Mouse (Mus musculus) kidney, postnatal 0 days (tissue): ENCODE results near the gene Stat5b. TPM values are rescaled to one million over a fixed set of nuclear protein-coding genes. Genes with fewer than 3 reads are reported as not detected.

Experiments
- ATAC-seq: fragments of 200-750 bp; cut with Nextera tagmentation; replicated peaks from 2 replicates; pipeline ENCODE4 v1.8.0; 2017; ENCODE audit warnings: low read depth, moderate number of reproducible peaks, moderate TSS enrichment, moderate library complexity; ENCODE audit not compliant: low FRiP score
- DNase-seq: peaks from one replicate; pipeline ENCODE4 v3.0.0-alpha.2; 2016; ENCODE audit warnings: low spot score
- H3K27ac ChIP-seq: fragments of 300-500 bp; sonication (generic); 2 replicates; pipeline ENCODE4 v1.5.1; 2014; ENCODE audit warnings: mild to moderate bottlenecking
- H3K27me3 ChIP-seq: fragments of 300-500 bp; sonication (generic); 2 replicates; pipeline ENCODE4 v1.6.1; 2014; ENCODE audit warnings: low read length, mixed read lengths; ENCODE audit not compliant: insufficient read depth
- H3K36me3 ChIP-seq: fragments of 300-500 bp; sonication (generic); 2 replicates; pipeline ENCODE4 v1.6.1; 2014; ENCODE audit warnings: low read length, mixed read lengths; ENCODE audit not compliant: insufficient read depth
- H3K4me1 ChIP-seq: fragments of 300-500 bp; sonication (generic); replicated peaks from 2 replicates; pipeline ENCODE4 v1.6.1; 2014; ENCODE audit warnings: antibody characterized with exemption, low read length, mixed read lengths; ENCODE audit not compliant: insufficient read depth
- H3K4me2 ChIP-seq: fragments of 300-500 bp; sonication (generic); 2 replicates; pipeline ENCODE4 v1.6.1; 2014; ENCODE audit warnings: mild to moderate bottlenecking, low read length, moderate library complexity, mixed read lengths
- H3K4me3 ChIP-seq: fragments of 300-500 bp; sonication (generic); replicated peaks from 2 replicates; pipeline ENCODE4 v1.5.1; 2014; ENCODE audit warnings: low read depth, low read length
- H3K9ac ChIP-seq: fragments of 300-500 bp; sonication (generic); 2 replicates; pipeline ENCODE4 v1.6.1; 2014; ENCODE audit warnings: low read depth, low read length
- H3K9me3 ChIP-seq: fragments of 300-500 bp; sonication (generic); replicated peaks from 2 replicates; pipeline ENCODE4 v1.6.1; 2016; ENCODE audit warnings: low read length, inconsistent platforms, mixed read lengths
- CTCF ChIP-seq: IDR thresholded peaks from 2 replicates; pipeline ENCODE4 v1.5.1; 2016; ENCODE audit warnings: antibody characterized with exemption, low read depth, mild to moderate bottlenecking, moderate library complexity
- WGBS: fragments of 180-500 bp; shearing (Covaris S2); extraction: QIAGEN DNeasy Blood & Tissue Kit; methylation state at CpG from one replicate; pipeline ENCODE4 v1.1.7; 2014; 5-methylcytosine and 5-hydroxymethylcytosine counted together
- polyA plus RNA-seq: library from polyadenylated mRNA; unstranded; fragments of >200 nt; fragmentation: Nextera tagmentation; extraction: Ambion mirVana; gene quantifications from 2 replicates; pipeline ENCODE4 v1.2.1, GENCODE M21; 2015

The Stat5b gene
- polyA plus RNA-seq, 1 experiment from 2014 or later, result 14.4 TPM

GRCm38 (mm10) chr11:100741348-100741747 lies 109.2 kb downstream of the Stat5b start:
- peaks cover 10% of the 10 kb centered on the region for H3K4me1 ChIP-seq
- H3K27ac ChIP-seq, result no peak overlapping the region
- ATAC-seq (no peak), DNase-seq (no peak)
- no peaks in the 10 kb centered on the region for H3K36me3 ChIP-seq
- H3K4me2 ChIP-seq, result no peak overlapping the region
- no peak overlapping the region for H3K9ac ChIP-seq
- no peak for TF ChIP-seq CTCF
- no peak overlapping the region for H3K4me3 ChIP-seq
- H3K9me3 ChIP-seq, result no peaks in the 10 kb centered on the region
- H3K27me3 ChIP-seq, result no peaks in the 10 kb centered on the region
- WGBS, result 43% methylated on average over 6 of the region's 6 CpGs

- no peak for TF ChIP-seq CTCF
- peaks cover 18% of the 10 kb centered on the region for H3K4me1 ChIP-seq
- H3K27me3 ChIP-seq, result no peaks in the 10 kb centered on the region
- H3K4me3 ChIP-seq, result no peak overlapping the region
- no peak overlapping the region for H3K9ac ChIP-seq
- no peaks in the 10 kb centered on the region for H3K9me3 ChIP-seq
- 17% methylated on average over 5 of the region's 5 CpGs for WGBS
- peak overlapping the region; percentile 53 for H3K4me2 ChIP-seq
- DNase-seq (no peak), ATAC-seq (no peak)
- no peaks in the 10 kb centered on the region for H3K36me3 ChIP-seq
- H3K27ac ChIP-seq, result no peak overlapping the region
These were observed 111.8 kb downstream of the Stat5b start for GRCm38 (mm10) chr11:100738749-100739148.

DNA sequence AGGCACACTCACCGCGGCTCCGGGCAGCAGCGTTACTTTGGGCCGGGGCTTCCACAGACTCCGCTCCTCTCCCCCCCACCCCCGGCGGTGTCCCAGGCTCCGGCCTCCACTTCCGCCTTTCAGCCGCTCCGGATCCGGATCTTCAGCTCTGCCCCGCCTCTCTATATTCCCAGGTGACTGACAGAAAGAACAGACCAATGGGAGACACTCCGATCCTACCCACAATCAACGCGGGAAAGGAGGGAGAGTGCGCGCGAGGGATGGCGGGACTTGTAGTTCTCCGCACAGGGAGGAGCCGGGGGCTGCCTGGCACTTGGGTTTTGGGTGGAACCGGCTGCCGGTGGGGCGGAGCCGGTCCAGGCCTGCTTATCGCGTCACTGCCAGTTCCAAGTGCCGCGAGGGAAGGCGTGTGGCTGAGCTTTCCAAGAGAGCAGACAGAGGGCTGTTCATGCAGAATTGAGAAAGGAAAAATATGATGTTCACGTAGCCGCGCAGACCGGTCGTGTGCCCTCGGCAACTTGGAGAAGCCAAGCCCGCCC lies 112.4 kb downstream of the Stat5b start, which contains the start of gene Rab5c:
Gene Rab5c (minus strand): TSS at position 150 of the 539 bp plus-strand sequence.
- Histone ChIP-seq H3K9me3 (no peaks in the 10 kb centered on the region), H3K27me3 (no peaks in the 10 kb centered on the region), H3K4me1 (peaks cover 18% of the 10 kb centered on the region), H3K9ac (peak within 1 kb of the TSS; percentile 96), H3K36me3 (no peaks in the 10 kb centered on the region), H3K4me3 (peak within 1 kb of the TSS; percentile 95), H3K27ac (peak within 1 kb of the TSS; percentile 79), H3K4me2 (peak within 1 kb of the TSS; percentile 73)
- DNase-seq, result peak; percentile 100
- TF ChIP-seq CTCF, result peak; percentile 24; the same call in 1 of the 2 replicates
- WGBS, result under 1% methylated on average over 39 of the region's 39 CpGs
- peak; percentile 100 for ATAC-seq

GRCm38 (mm10) chr11:100737105-100737733 lies 113.3 kb downstream of the Stat5b start:
- Histone ChIP-seq H3K27ac (peak overlapping the region; percentile 79), H3K9me3 (no peaks in the 10 kb centered on the region), H3K36me3 (no peaks in the 10 kb centered on the region), H3K9ac (peak overlapping the region; percentile 96), H3K27me3 (no peaks in the 10 kb centered on the region), H3K4me2 (peak overlapping the region; percentile 73), H3K4me1 (peaks cover 18% of the 10 kb centered on the region), H3K4me3 (peak overlapping the region; percentile 95)
- ATAC-seq, result no peak
- no peak for TF ChIP-seq CTCF
- 0% methylated on average over 13 of the region's 13 CpGs for WGBS
- DNase-seq, result no peak

- no peak for TF ChIP-seq CTCF
- no peaks in the 10 kb centered on the region for H3K27me3 ChIP-seq
- H3K9me3 ChIP-seq, result no peaks in the 10 kb centered on the region
- H3K36me3 ChIP-seq, result no peaks in the 10 kb centered on the region
- H3K9ac ChIP-seq, result peak overlapping the region; percentile 96
- ATAC-seq, result no peak
- H3K4me1 ChIP-seq, result peaks cover 18% of the 10 kb centered on the region
- 77% methylated on average over 4 of the region's 4 CpGs for WGBS
- H3K4me3 ChIP-seq, result peak overlapping the region; percentile 95
- no peak for DNase-seq
- H3K27ac ChIP-seq, result peak overlapping the region; percentile 79; the same call in 1 of the 2 replicates
- H3K4me2 ChIP-seq, result peak overlapping the region; percentile 73
These were observed 113.8 kb downstream of the Stat5b start for GRCm38 (mm10) chr11:100736746-100737080.

GRCm38 (mm10) chr11:100735954-100736745 lies 114.4 kb downstream of the Stat5b start:
- DNase-seq (no peak), ATAC-seq (no peak)
- Histone ChIP-seq H3K4me2 (peak overlapping the region; percentile 73), H3K4me1 (peaks cover 18% of the 10 kb centered on the region), H3K9me3 (no peaks in the 10 kb centered on the region), H3K4me3 (no peak overlapping the region), H3K9ac (peak overlapping the region; percentile 96), H3K27me3 (no peaks in the 10 kb centered on the region), H3K36me3 (no peaks in the 10 kb centered on the region), H3K27ac (0 out of 2 replicates have a peak overlapping the region, but pooled peaks have one; percentile 0)
- WGBS, result 69% methylated on average over 14 of the region's 14 CpGs
- no peak for TF ChIP-seq CTCF
